Mouse (Mus musculus): ENCODE data around the gene Stim2.
A peak's percentile ranks its signal among the peaks of the same experiment; 100 is the strongest.

The Stim2 gene

DNA sequence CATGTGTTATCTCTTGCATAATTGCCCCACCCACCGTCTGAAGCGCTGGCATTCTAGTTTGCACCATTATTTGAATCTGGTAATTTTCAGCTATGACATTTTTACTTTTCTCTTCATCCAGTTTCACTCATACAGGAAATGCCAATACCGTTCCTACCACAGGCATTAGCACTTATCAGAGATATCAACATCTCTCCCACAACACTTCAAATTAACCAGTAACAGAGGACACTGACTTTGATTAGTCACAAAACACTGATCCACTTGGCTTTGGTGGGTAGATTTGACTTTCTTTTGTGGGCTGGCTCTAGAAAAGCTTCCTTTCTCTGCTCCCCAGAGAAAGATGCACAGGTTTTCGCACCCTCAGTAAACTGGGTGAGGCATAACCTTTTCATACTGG is 3.7 kb upstream of the Stim2 start:
- DNase-seq (ENCODE audit: low read depth), result peak; percentile 81

GRCm38 (mm10) chr5:53995316-53995715 is 3.0 kb upstream of the Stim2 start:
- peak; percentile 97 for DNase-seq (ENCODE audit: low read depth)

GRCm38 (mm10) chr5:53996822-53997221 is 1.5 kb upstream of the Stim2 start:
- DNase-seq (ENCODE audit: low read depth), result peak; percentile 29

GRCm38 (mm10) chr5:53998743-53999460 is 603 bp downstream of the Stim2 start:
- DNase-seq (ENCODE audit: low read depth), result no peak

GRCm38 (mm10) chr5:53999461-53999770 is 1.1 kb downstream of the Stim2 start:
- DNase-seq (ENCODE audit: low read depth), result peak; percentile 76

- DNase-seq (ENCODE audit: low read depth), result peak; percentile 72
Measured at GRCm38 (mm10) chr5:53999831-54000230, 1.5 kb downstream of the Stim2 start.

DNA sequence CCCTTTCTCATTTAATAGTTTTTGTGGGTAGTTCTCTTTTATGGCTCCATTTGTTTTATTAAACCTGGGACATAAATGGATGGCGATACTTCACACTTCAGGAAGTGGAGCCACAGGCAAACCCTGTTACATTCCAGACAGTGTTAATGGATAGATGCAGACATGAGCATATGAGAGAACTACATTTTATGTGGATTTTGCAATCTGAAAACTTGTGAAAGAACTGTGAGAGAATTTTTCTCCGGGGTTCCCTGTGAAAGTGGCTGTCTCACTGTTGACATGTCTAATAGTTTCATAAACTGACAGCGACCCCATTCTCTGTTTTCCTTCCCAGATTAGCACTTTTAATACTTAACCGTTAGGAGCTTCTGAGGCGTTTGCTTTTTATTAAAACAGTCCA is 2.7 kb downstream of the Stim2 start:
- no peak for DNase-seq (ENCODE audit: low read depth)

DNA sequence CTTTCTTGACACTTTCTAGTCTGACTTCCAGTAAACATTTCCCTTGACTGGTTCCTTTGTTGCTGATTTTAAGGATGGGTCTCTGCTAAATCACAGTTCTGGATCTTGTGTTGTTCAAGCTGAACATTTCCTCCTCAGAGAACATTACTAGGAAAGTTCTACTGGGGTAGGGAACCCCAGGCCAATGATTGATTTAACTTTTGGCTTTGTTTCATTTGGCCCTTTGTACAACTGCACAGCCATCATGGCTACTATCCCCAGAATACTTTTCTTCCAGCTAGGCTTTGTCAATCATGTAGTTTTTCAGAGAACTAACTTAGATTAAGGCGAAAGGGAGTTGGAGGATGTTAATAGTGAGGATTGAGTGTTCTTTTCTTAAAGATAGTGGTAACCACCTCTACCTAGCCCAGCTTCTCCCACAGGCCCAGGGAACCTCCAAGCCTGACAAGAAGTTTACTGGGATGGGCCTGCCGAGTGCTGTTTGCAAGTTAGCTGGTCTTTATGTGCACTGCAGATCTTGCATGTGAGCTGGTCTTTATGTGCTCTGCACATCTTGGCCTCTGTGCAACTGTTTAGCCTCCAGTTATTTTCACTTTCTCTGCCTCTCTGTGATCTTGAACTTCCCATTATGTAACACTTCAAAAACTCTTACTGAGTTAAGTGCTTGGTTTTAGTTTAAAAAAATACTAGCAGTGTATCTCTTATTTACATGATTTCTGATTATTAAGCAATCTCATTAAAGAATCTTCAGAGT is 7.0 kb downstream of the Stim2 start:
- peak; percentile 31 for DNase-seq (ENCODE audit: low read depth)

GRCm38 (mm10) chr5:54005865-54006225 is 7.5 kb downstream of the Stim2 start:
- DNase-seq (ENCODE audit: low read depth), result no peak

DNA sequence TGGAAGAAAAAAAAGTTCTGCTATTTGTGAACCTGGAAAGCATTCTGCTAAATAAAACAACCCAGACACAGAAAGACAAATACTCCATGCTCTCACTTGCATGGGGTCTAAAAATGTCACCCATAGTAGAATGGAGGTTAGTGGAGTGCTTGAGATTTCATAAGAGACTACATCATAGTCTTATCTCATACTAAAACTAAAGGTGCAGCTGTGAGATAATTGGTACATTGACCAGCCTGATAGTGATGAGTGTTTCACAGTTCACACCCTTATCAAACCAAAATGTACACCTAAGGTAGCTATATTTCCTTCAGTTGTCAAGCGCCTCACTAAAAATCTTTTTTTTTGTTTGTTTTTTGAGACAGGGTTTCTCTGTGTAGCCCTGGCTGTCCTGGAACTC is 8.5 kb downstream of the Stim2 start:
- DNase-seq (ENCODE audit: low read depth), result no peak

- no peak for DNase-seq (ENCODE audit: low read depth)
Measured at GRCm38 (mm10) chr5:54007617-54008016, 9.3 kb downstream of the Stim2 start.

DNA sequence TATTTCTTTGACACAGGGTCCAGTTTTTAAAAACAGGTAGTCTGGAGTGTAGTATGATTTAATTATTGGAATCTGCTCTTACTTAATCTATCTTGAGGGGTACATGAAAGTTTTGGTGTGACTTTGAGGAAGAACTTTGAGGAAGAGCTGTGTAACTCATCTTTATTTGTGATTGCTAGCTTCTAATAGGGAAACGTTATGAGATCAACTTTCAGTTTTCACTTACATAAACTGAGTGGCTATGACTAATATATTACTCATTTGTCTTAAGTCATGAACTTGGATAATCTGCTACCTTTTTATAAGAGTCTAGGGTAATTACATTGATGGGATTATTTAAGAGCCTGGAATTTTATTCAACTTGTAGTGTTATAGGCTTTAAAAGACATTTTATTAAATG is 15.0 kb downstream of the Stim2 start:
- DNase-seq (ENCODE audit: low read depth), result no peak

- no peak for DNase-seq (ENCODE audit: low read depth)
Measured at GRCm38 (mm10) chr5:54017143-54017542, 18.8 kb downstream of the Stim2 start.

DNA sequence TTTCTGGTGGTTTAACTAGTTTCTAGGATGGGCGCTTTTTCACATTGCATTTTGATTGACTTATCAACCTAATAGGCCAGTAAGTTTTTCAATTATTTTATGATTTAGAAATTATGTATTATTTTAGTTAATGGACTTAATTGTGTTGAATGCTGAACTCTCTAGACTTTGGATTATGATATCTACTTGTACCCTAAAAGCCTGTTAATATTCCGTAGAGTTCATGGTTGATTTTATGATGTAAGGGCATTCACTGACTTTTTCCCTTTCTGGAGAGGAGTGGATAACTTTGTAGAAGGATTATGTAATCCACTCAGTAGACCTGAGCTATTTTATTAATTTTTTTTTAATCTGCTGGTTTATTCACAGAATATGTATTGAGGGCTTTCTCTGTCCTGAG is 20.6 kb downstream of the Stim2 start:
- no peak for DNase-seq (ENCODE audit: low read depth)

GRCm38 (mm10) chr5:54019546-54019945 is 21.2 kb downstream of the Stim2 start:
- DNase-seq (ENCODE audit: low read depth), result no peak

- peak; percentile 38 for DNase-seq (ENCODE audit: low read depth)
Measured at GRCm38 (mm10) chr5:54024610-54025009, 26.3 kb downstream of the Stim2 start.

GRCm38 (mm10) chr5:54025630-54026029 is 27.3 kb downstream of the Stim2 start:
- DNase-seq (ENCODE audit: low read depth), result no peak

- no peak for DNase-seq (ENCODE audit: low read depth)
Measured at GRCm38 (mm10) chr5:54033217-54033616, 34.9 kb downstream of the Stim2 start.

DNA sequence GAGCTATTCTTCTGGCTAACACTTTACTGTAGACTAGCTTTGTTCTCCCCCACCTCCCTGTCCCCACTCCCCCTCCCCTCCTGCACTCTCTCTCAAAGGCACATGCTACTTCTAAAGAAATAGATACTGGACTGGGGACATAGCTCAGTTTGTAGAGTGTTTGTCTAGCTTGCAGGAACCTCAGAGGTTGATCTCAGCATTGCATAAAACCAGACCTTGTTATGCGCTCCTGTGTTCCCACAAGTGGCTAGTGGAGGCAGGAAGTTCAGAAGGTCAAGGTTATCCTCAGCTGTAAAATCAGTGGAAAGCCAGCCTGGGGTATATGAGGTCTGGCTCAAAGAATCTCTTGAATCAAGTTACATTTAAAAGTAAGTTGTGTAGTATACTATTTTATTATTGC is 36.4 kb downstream of the Stim2 start:
- no peak for DNase-seq (ENCODE audit: low read depth)

DNA sequence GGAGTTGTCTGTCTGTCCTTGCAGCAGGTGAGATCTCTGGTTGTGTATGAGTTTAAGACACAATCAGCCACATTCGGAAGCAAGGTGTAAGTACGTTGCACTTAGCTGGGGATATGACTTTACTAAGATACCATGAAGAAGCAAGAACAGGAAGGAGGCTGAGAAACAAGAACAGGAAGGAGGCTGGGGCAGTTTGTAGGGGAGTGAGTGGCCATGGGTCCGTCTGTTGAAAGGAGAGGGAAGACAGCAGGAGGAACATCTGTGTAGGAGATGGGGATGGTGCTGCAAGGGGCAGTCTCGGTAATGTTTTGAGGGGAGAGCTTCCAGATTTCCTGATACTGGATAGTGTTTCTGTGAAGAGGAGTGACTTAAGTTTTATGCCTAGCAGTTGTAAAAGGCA is 40.3 kb downstream of the Stim2 start:
- DNase-seq (ENCODE audit: low read depth), result no peak

- peak; percentile 33 for DNase-seq (ENCODE audit: low read depth)
Measured at GRCm38 (mm10) chr5:54040527-54040926, 42.2 kb downstream of the Stim2 start.

- DNase-seq (ENCODE audit: low read depth), result no peak
Measured at GRCm38 (mm10) chr5:54042013-54042412, 43.7 kb downstream of the Stim2 start.

DNA sequence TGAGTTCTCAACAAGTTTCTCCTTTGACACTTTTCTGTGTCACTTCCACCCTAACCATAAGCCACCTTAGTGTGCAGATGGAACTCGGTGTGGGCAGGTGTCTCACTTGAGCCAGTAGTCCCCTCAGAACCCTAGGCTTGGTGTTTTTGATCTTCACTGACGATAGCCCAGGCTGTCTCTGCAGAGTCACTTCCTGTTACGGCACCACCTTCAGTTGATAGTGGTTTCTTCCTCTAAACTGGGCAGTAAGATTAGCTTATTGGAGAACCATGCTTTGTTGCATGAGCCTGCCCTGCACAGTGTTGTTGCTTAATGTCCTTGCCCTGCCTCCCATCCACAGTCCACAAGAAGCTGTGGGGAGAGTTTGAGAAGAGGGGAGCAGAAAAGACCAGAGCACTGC is 47.2 kb downstream of the Stim2 start:
- DNase-seq (ENCODE audit: low read depth), result peak; percentile 76

DNA sequence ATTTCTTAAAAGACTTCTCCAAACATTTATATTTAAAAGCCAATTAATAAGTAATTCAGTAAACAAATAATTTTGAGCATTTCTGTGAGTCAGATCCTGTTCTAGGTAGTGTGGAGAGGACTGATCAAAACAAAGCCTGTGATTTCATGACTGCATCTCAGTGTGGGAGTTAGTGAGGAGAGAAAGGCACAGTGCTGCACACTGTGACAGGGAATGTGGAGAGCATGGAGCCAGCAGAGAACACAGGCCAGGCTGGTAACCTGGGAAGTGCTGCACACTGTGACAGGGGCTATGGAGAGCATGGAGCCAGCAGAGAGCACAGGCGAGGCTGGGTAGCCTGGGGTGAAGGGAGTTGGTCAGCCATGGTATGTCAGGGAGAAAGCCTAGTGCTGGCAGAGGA is 48.1 kb downstream of the Stim2 start:
- DNase-seq (ENCODE audit: low read depth), result no peak

Measured in induced T-regulatory cell, adult 2 months (primary cell).